Mouse (Mus musculus) stomach, postnatal 0 days (tissue): ENCODE data around the gene Kif1b.

Experiments used
- CTCF ChIP-seq: IDR thresholded peaks from 2 replicates; pipeline ENCODE4 v1.5.1; 2016; ENCODE audit warnings: antibody characterized with exemption, low read depth, mild to moderate bottlenecking, moderate library complexity
- EP300 ChIP-seq: optimal IDR thresholded peaks from 2 replicates; pipeline ENCODE3; 2016; ENCODE audit warnings: antibody characterized with exemption

DNA sequence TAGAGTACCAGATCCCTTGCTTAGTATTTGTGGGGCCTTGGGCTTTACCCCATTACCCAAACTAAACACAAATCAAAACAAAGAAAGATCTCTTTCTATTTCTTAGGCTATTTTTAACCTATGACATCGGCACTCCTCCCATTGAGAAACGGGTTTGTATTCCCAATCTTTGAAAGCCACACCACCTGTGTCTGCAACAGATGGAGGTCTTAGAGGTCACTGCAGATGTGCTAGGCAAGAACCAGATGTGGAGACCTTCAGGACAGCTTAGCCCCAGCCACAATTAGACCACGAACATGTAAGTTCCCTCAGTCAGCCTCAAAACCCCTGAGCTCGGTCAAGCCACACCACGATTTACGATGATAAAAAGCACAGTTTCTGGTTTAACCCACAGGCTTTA lies 15.2 kb upstream of the Kif1b start:
- TF ChIP-seq CTCF (no peak), EP300 (no peak)
